Mouse (Mus musculus): ENCODE measurements around the gene Apeh. TPM values are rescaled to one million over a fixed set of nuclear protein-coding genes. Genes with fewer than 3 reads are reported as not detected.

Apeh gene
- polyA plus RNA-seq, 1 experiment from 2014 or later = 75.1 TPM

- Histone ChIP-seq H3K4me2 (ENCODE audit: low read depth, low read length) (no peak overlapping the region), H3K36me3 (ENCODE audit: control insufficient read depth, insufficient read depth, low read length) (peaks cover 28% of the 10 kb centered on the region), H3K9ac (ENCODE audit: low read length) (no peak overlapping the region), H3K27ac (ENCODE audit: low read length) (no peak overlapping the region), H3K4me1 (ENCODE audit: control insufficient read depth, insufficient read depth, low read length) (peaks cover 14% of the 10 kb centered on the region), H3K9me3 (replicated peaks; ENCODE audit: control insufficient read depth, low read length) (no peaks in the 10 kb centered on the region), H3K27me3 (ENCODE audit: control insufficient read depth, insufficient read depth, low read length) (no peaks in the 10 kb centered on the region), H3K4me3 (replicated peaks; ENCODE audit: low read length) (no peak overlapping the region)
- WGBS = 94% methylated on average over 8 of the region's 8 CpGs
- no peak for ATAC-seq (ENCODE audit: insufficient read depth, low FRiP score)
Measured at GRCm38 (mm10) chr9:108044751-108045492, 49.5 kb downstream of the Apeh start.

Small RNAs within 50 kb of the gene (microRNA-seq; reads per million reads assigned to microRNA genes)
- gene Gm47303 = not detected
- gene Mir7088 = not detected

Other genes starting within 250 kb of the Apeh start
- gene Rbm6, start 221.4 kb downstream of the Apeh start, polyA plus RNA-seq (2015; fragmentation: Nextera tagmentation; extraction: Ambion mirVana) = 63.7 and 71.2 TPM in 2 replicates
- 23.2 and 26.7 TPM in 2 replicates for gene Mon1a, start 206.5 kb downstream of the Apeh start, polyA plus RNA-seq (2015; fragmentation: Nextera tagmentation; extraction: Ambion mirVana)
- gene Mst1r, start 187.7 kb downstream of the Apeh start, polyA plus RNA-seq (2015; fragmentation: Nextera tagmentation; extraction: Ambion mirVana) = 15.8 and 17.9 TPM in 2 replicates
- not detected in 2 replicates for gene Actl11, start 166.1 kb downstream of the Apeh start, polyA plus RNA-seq (2015; fragmentation: Nextera tagmentation; extraction: Ambion mirVana)
- 2.6 and 2.9 TPM in 2 replicates for gene Camkv, start 158.9 kb downstream of the Apeh start, polyA plus RNA-seq (2015; fragmentation: Nextera tagmentation; extraction: Ambion mirVana)
- gene Traip, start 144.5 kb downstream of the Apeh start, polyA plus RNA-seq (2015; fragmentation: Nextera tagmentation; extraction: Ambion mirVana) = 16.4 and 20.4 TPM in 2 replicates
- gene Uba7, start 119.1 kb downstream of the Apeh start, polyA plus RNA-seq (2015; fragmentation: Nextera tagmentation; extraction: Ambion mirVana) = 34.8 and 40.0 TPM in 2 replicates
- 5.9 and 7.5 TPM in 2 replicates for gene Gm20661, start 111.5 kb downstream of the Apeh start, polyA plus RNA-seq (2015; fragmentation: Nextera tagmentation; extraction: Ambion mirVana)
- 42.6 and 42.7 TPM in 2 replicates for gene Inka1, start 108.7 kb downstream of the Apeh start, polyA plus RNA-seq (2015; fragmentation: Nextera tagmentation; extraction: Ambion mirVana)
- 12.2 and 12.7 TPM in 2 replicates for gene Cdhr4, start 102.1 kb downstream of the Apeh start, polyA plus RNA-seq (2015; fragmentation: Nextera tagmentation; extraction: Ambion mirVana)
- 0.52 and 0.67 TPM in 2 replicates for gene Gm20662, start 98.3 kb downstream of the Apeh start, polyA plus RNA-seq (2015; fragmentation: Nextera tagmentation; extraction: Ambion mirVana)
- gene Ip6k1, start 92.1 kb downstream of the Apeh start, polyA plus RNA-seq (2015; fragmentation: Nextera tagmentation; extraction: Ambion mirVana) = 50.5 and 50.6 TPM in 2 replicates
- 49.3 and 56.1 TPM in 2 replicates for gene Gmppb, start 45.4 kb downstream of the Apeh start, polyA plus RNA-seq (2015; fragmentation: Nextera tagmentation; extraction: Ambion mirVana)
- gene Amigo3, start 41.4 kb downstream of the Apeh start, polyA plus RNA-seq (2015; fragmentation: Nextera tagmentation; extraction: Ambion mirVana) = 3.9 and 4.5 TPM in 2 replicates
- gene Mst1, start 14.2 kb downstream of the Apeh start, polyA plus RNA-seq (2015; fragmentation: Nextera tagmentation; extraction: Ambion mirVana) = 7.8 and 8.7 TPM in 2 replicates
- gene Rnf123, start 11.3 kb downstream of the Apeh start, polyA plus RNA-seq (2015; fragmentation: Nextera tagmentation; extraction: Ambion mirVana) = 31.2 and 32.8 TPM in 2 replicates
- gene Bsn, start 95.8 kb upstream of the Apeh start, polyA plus RNA-seq (2015; fragmentation: Nextera tagmentation; extraction: Ambion mirVana) = 2.9 and 3.2 TPM in 2 replicates
- gene Dag1, start 169.4 kb upstream of the Apeh start, polyA plus RNA-seq (2015; fragmentation: Nextera tagmentation; extraction: Ambion mirVana) = 90.8 and 91.8 TPM in 2 replicates
- gene Nicn1, start 195.8 kb upstream of the Apeh start, polyA plus RNA-seq (2015; fragmentation: Nextera tagmentation; extraction: Ambion mirVana) = 33.1 and 36.1 TPM in 2 replicates
- 18.8 and 21.6 TPM in 2 replicates for gene Amt, start 202.2 kb upstream of the Apeh start, polyA plus RNA-seq (2015; fragmentation: Nextera tagmentation; extraction: Ambion mirVana)
- 493 and 511 TPM in 2 replicates for gene Rhoa, start 211.5 kb upstream of the Apeh start, polyA plus RNA-seq (2015; fragmentation: Nextera tagmentation; extraction: Ambion mirVana)
- 46.8 and 46.9 TPM in 2 replicates for gene Tcta, start 211.6 kb upstream of the Apeh start, polyA plus RNA-seq (2015; fragmentation: Nextera tagmentation; extraction: Ambion mirVana)
- 1,034 and 1,067 TPM in 2 replicates for gene Gpx1, start 244.3 kb upstream of the Apeh start, polyA plus RNA-seq (2015; fragmentation: Nextera tagmentation; extraction: Ambion mirVana)

Data from stomach, embryonic 16.5 days (tissue).